Mouse (Mus musculus): ENCODE data around the gene Cep128. TPM values are rescaled to one million over a fixed set of nuclear protein-coding genes. Genes with fewer than 3 reads are reported as not detected.

The Cep128 gene
- polyA plus RNA-seq, 1 experiment from 2014 or later = 12.9 TPM

GRCm38 (mm10) chr12:91184616-91185015 lies 199.6 kb downstream of the Cep128 start:
- H3K9me3 ChIP-seq (ENCODE audit: control insufficient read depth, low read length) = no peaks in the 10 kb centered on the region
- no peak overlapping the region for H3K4me3 ChIP-seq (ENCODE audit: low read depth, low read length)
- WGBS = 90% methylated on average over 1 of the region's 1 CpGs
- no peak overlapping the region for H3K27ac ChIP-seq (ENCODE audit: low read depth, low read length)
- H3K27me3 ChIP-seq (ENCODE audit: control insufficient read depth, insufficient read depth, low read length) = no peaks in the 10 kb centered on the region
- H3K4me2 ChIP-seq (ENCODE audit: low read depth, low read length, severe bottlenecking) = no peak overlapping the region
- H3K4me1 ChIP-seq (replicated peaks; ENCODE audit: control insufficient read depth, insufficient read depth, low read length) = no peaks in the 10 kb centered on the region
- no peaks in the 10 kb centered on the region for H3K36me3 ChIP-seq (ENCODE audit: control insufficient read depth, insufficient read depth, low read length)
- DNase-seq (ENCODE audit: low spot score) = no peak
- no peak for ATAC-seq (replicated peaks; ENCODE audit: low FRiP score)
- H3K9ac ChIP-seq (ENCODE audit: low read length) = no peak overlapping the region

- H3K9ac ChIP-seq (ENCODE audit: low read length) = no peak overlapping the region
- no peak overlapping the region for H3K27ac ChIP-seq (ENCODE audit: low read depth, low read length)
- H3K4me3 ChIP-seq (ENCODE audit: low read depth, low read length) = no peak overlapping the region
- no peak for ATAC-seq (replicated peaks; ENCODE audit: low FRiP score)
- no peaks in the 10 kb centered on the region for H3K4me1 ChIP-seq (replicated peaks; ENCODE audit: control insufficient read depth, insufficient read depth, low read length)
- no peaks in the 10 kb centered on the region for H3K36me3 ChIP-seq (ENCODE audit: control insufficient read depth, insufficient read depth, low read length)
- no peaks in the 10 kb centered on the region for H3K9me3 ChIP-seq (ENCODE audit: control insufficient read depth, low read length)
- H3K4me2 ChIP-seq (ENCODE audit: low read depth, low read length, severe bottlenecking) = no peak overlapping the region
- WGBS = 83% methylated on average over 2 of the region's 2 CpGs
- H3K27me3 ChIP-seq (ENCODE audit: control insufficient read depth, insufficient read depth, low read length) = no peaks in the 10 kb centered on the region
- no peak for DNase-seq (ENCODE audit: low spot score)
Measured at GRCm38 (mm10) chr12:91183928-91184327, 200.3 kb downstream of the Cep128 start.

GRCm38 (mm10) chr12:91183304-91183855 lies 200.8 kb downstream of the Cep128 start:
- Histone ChIP-seq H3K36me3 (ENCODE audit: control insufficient read depth, insufficient read depth, low read length) (no peaks in the 10 kb centered on the region), H3K4me2 (ENCODE audit: low read depth, low read length, severe bottlenecking) (no peak overlapping the region), H3K27ac (ENCODE audit: low read depth, low read length) (no peak overlapping the region), H3K9ac (ENCODE audit: low read length) (no peak overlapping the region), H3K4me3 (ENCODE audit: low read depth, low read length) (no peak overlapping the region), H3K9me3 (ENCODE audit: control insufficient read depth, low read length) (no peaks in the 10 kb centered on the region), H3K4me1 (replicated peaks; ENCODE audit: control insufficient read depth, insufficient read depth, low read length) (no peaks in the 10 kb centered on the region), H3K27me3 (ENCODE audit: control insufficient read depth, insufficient read depth, low read length) (no peaks in the 10 kb centered on the region)
- no peak for ATAC-seq (replicated peaks; ENCODE audit: low FRiP score)
- no peak for DNase-seq (ENCODE audit: low spot score)
- WGBS = 91% methylated on average over 4 of the region's 4 CpGs

- Histone ChIP-seq H3K27me3 (ENCODE audit: control insufficient read depth, insufficient read depth, low read length) (no peaks in the 10 kb centered on the region), H3K4me2 (ENCODE audit: low read depth, low read length, severe bottlenecking) (no peak overlapping the region), H3K9me3 (ENCODE audit: control insufficient read depth, low read length) (no peaks in the 10 kb centered on the region), H3K36me3 (ENCODE audit: control insufficient read depth, insufficient read depth, low read length) (no peaks in the 10 kb centered on the region), H3K9ac (ENCODE audit: low read length) (no peak overlapping the region), H3K4me3 (ENCODE audit: low read depth, low read length) (no peak overlapping the region), H3K27ac (ENCODE audit: low read depth, low read length) (no peak overlapping the region), H3K4me1 (replicated peaks; ENCODE audit: control insufficient read depth, insufficient read depth, low read length) (no peaks in the 10 kb centered on the region)
- DNase-seq (ENCODE audit: low spot score) = no peak
- 80% methylated on average over 5 of the region's 5 CpGs for WGBS
- ATAC-seq (replicated peaks; ENCODE audit: low FRiP score) = no peak
Measured at GRCm38 (mm10) chr12:91176808-91177526, 207.2 kb downstream of the Cep128 start.

- DNase-seq (ENCODE audit: low spot score) = no peak
- Histone ChIP-seq H3K27me3 (ENCODE audit: control insufficient read depth, insufficient read depth, low read length) (no peaks in the 10 kb centered on the region), H3K9ac (ENCODE audit: low read length) (no peak overlapping the region), H3K36me3 (ENCODE audit: control insufficient read depth, insufficient read depth, low read length) (no peaks in the 10 kb centered on the region), H3K27ac (ENCODE audit: low read depth, low read length) (no peak overlapping the region), H3K9me3 (ENCODE audit: control insufficient read depth, low read length) (no peaks in the 10 kb centered on the region), H3K4me1 (replicated peaks; ENCODE audit: control insufficient read depth, insufficient read depth, low read length) (no peaks in the 10 kb centered on the region), H3K4me3 (ENCODE audit: low read depth, low read length) (no peak overlapping the region), H3K4me2 (ENCODE audit: low read depth, low read length, severe bottlenecking) (no peak overlapping the region)
- ATAC-seq (replicated peaks; ENCODE audit: low FRiP score) = no peak
- 85% methylated on average over 3 of the region's 3 CpGs for WGBS
Measured at GRCm38 (mm10) chr12:91171613-91172012, 212.6 kb downstream of the Cep128 start.

- Histone ChIP-seq H3K4me2 (ENCODE audit: low read depth, low read length, severe bottlenecking) (no peak overlapping the region), H3K4me3 (ENCODE audit: low read depth, low read length) (no peak overlapping the region), H3K36me3 (ENCODE audit: control insufficient read depth, insufficient read depth, low read length) (no peaks in the 10 kb centered on the region), H3K27me3 (ENCODE audit: control insufficient read depth, insufficient read depth, low read length) (no peaks in the 10 kb centered on the region), H3K27ac (ENCODE audit: low read depth, low read length) (no peak overlapping the region), H3K9me3 (ENCODE audit: control insufficient read depth, low read length) (no peaks in the 10 kb centered on the region), H3K4me1 (replicated peaks; ENCODE audit: control insufficient read depth, insufficient read depth, low read length) (no peaks in the 10 kb centered on the region), H3K9ac (ENCODE audit: low read length) (no peak overlapping the region)
- ATAC-seq (replicated peaks; ENCODE audit: low FRiP score) (no peak), DNase-seq (ENCODE audit: low spot score) (no peak)
- WGBS = 92% methylated on average over 6 of the region's 6 CpGs
Measured at GRCm38 (mm10) chr12:91161015-91161730, 223.0 kb downstream of the Cep128 start.

- Histone ChIP-seq H3K36me3 (ENCODE audit: control insufficient read depth, insufficient read depth, low read length) (no peaks in the 10 kb centered on the region), H3K27ac (ENCODE audit: low read depth, low read length) (no peak overlapping the region), H3K9ac (ENCODE audit: low read length) (no peak overlapping the region), H3K9me3 (ENCODE audit: control insufficient read depth, low read length) (no peaks in the 10 kb centered on the region), H3K27me3 (ENCODE audit: control insufficient read depth, insufficient read depth, low read length) (no peaks in the 10 kb centered on the region), H3K4me3 (ENCODE audit: low read depth, low read length) (no peak overlapping the region), H3K4me1 (replicated peaks; ENCODE audit: control insufficient read depth, insufficient read depth, low read length) (no peaks in the 10 kb centered on the region), H3K4me2 (ENCODE audit: low read depth, low read length, severe bottlenecking) (no peak overlapping the region)
- ATAC-seq (replicated peaks; ENCODE audit: low FRiP score) (no peak), DNase-seq (ENCODE audit: low spot score) (no peak)
- 66% methylated on average over 2 of the region's 2 CpGs for WGBS
Measured at GRCm38 (mm10) chr12:91158481-91158880, 225.7 kb downstream of the Cep128 start.

- no peak overlapping the region for H3K4me2 ChIP-seq (ENCODE audit: low read depth, low read length, severe bottlenecking)
- no peak overlapping the region for H3K9ac ChIP-seq (ENCODE audit: low read length)
- ATAC-seq (replicated peaks; ENCODE audit: low FRiP score) = no peak
- H3K4me3 ChIP-seq (ENCODE audit: low read depth, low read length) = no peak overlapping the region
- H3K36me3 ChIP-seq (ENCODE audit: control insufficient read depth, insufficient read depth, low read length) = no peaks in the 10 kb centered on the region
- DNase-seq (ENCODE audit: low spot score) = no peak
- H3K4me1 ChIP-seq (replicated peaks; ENCODE audit: control insufficient read depth, insufficient read depth, low read length) = no peaks in the 10 kb centered on the region
- no peaks in the 10 kb centered on the region for H3K27me3 ChIP-seq (ENCODE audit: control insufficient read depth, insufficient read depth, low read length)
- H3K9me3 ChIP-seq (ENCODE audit: control insufficient read depth, low read length) = no peaks in the 10 kb centered on the region
- WGBS = 82% methylated on average over 7 of the region's 7 CpGs
- no peak overlapping the region for H3K27ac ChIP-seq (ENCODE audit: low read depth, low read length)
Measured at GRCm38 (mm10) chr12:91154052-91154451, 230.2 kb downstream of the Cep128 start.

Measured in forebrain, embryonic 11.5 days (tissue).